Mouse (Mus musculus) embryonic fibroblast, embryonic 13.5 days (primary cell): ENCODE results near the gene Banp.

ENCODE experiments used
- CTCF ChIP-seq: IDR thresholded peaks from 2 replicates; pipeline ENCODE4 v1.5.1; 2011; ENCODE audit warnings: mild to moderate bottlenecking, control low read depth, low read length, moderate library complexity, borderline replicate concordance; ENCODE audit not compliant: insufficient read depth
- POLR2A ChIP-seq: IDR thresholded peaks from 2 replicates; pipeline ENCODE4 v1.6.1; 2011; ENCODE audit warnings: low read depth, mild to moderate bottlenecking, control low read depth, low read length, moderate library complexity

- TF ChIP-seq CTCF (no peak), POLR2A (no peak)
These were observed 18.4 kb downstream of the Banp start for GRCm38 (mm10) chr8:121967977-121968376.
